Mouse (Mus musculus): ENCODE measurements around the gene Arntl.
"Not testable (repeated sequence)": the region's sequence is repeated elsewhere in the genome, so short reads cannot be mapped to it uniquely, and the experiment has no call there.

The Arntl gene

GRCm38 (mm10) chr7:113250433-113250991 lies 43.2 kb downstream of the Arntl start:
- in situ Hi-C loops (cut with MboI, MseI) = loop anchor here (5.0 kb wide), 3 partner anchors 57 to 323 kb away; no protein-coding TSS in a partner anchor

- in situ Hi-C loops (cut with MboI, MseI) = loop anchor here (5.0 kb wide), 3 partner anchors 56 to 324 kb away; no protein-coding TSS in a partner anchor
These were observed 43.7 kb downstream of the Arntl start for GRCm38 (mm10) chr7:113251001-113251400.

- in situ Hi-C loops (cut with MboI, MseI) = loop anchor here (5.0 kb wide), 3 partner anchors 56 to 324 kb away; no protein-coding TSS in a partner anchor
These were observed 44.3 kb downstream of the Arntl start for GRCm38 (mm10) chr7:113251554-113251953.

- in situ Hi-C loops (cut with MboI, MseI) = loop anchor here (5.0 kb wide), 3 partner anchors 53 to 327 kb away; no protein-coding TSS in a partner anchor
These were observed 46.6 kb downstream of the Arntl start for GRCm38 (mm10) chr7:113253777-113254405.

GRCm38 (mm10) chr7:113256046-113256445 lies 48.8 kb downstream of the Arntl start:
- in situ Hi-C loops (cut with MboI, MseI) = no loop called here

GRCm38 (mm10) chr7:113258430-113258829 lies 51.2 kb downstream of the Arntl start:
- in situ Hi-C loops (cut with MboI, MseI) = no loop called here

GRCm38 (mm10) chr7:113260321-113261167 lies 53.3 kb downstream of the Arntl start:
- in situ Hi-C loops (cut with MboI, MseI) = no loop called here

GRCm38 (mm10) chr7:113261690-113262089 lies 54.4 kb downstream of the Arntl start:
- in situ Hi-C loops (cut with MboI, MseI) = no loop called here

GRCm38 (mm10) chr7:113262510-113263467 lies 55.5 kb downstream of the Arntl start:
- in situ Hi-C loops (cut with MboI, MseI) = not testable (repeated sequence)

- in situ Hi-C loops (cut with MboI, MseI) = no loop called here
These were observed 56.7 kb downstream of the Arntl start for GRCm38 (mm10) chr7:113263990-113264389.

- in situ Hi-C loops (cut with MboI, MseI) = no loop called here
These were observed 61.0 kb downstream of the Arntl start for GRCm38 (mm10) chr7:113268287-113268686.

- in situ Hi-C loops (cut with MboI, MseI) = no loop called here
These were observed 61.8 kb downstream of the Arntl start for GRCm38 (mm10) chr7:113269081-113269480.

- in situ Hi-C loops (cut with MboI, MseI) = no loop called here
These were observed 62.7 kb downstream of the Arntl start for GRCm38 (mm10) chr7:113269921-113270320.

- in situ Hi-C loops (cut with MboI, MseI) = no loop called here
These were observed 63.3 kb downstream of the Arntl start for GRCm38 (mm10) chr7:113270551-113270950.

GRCm38 (mm10) chr7:113270991-113271390 lies 63.7 kb downstream of the Arntl start:
- in situ Hi-C loops (cut with MboI, MseI) = no loop called here

- in situ Hi-C loops (cut with MboI, MseI) = no loop called here
These were observed 65.2 kb downstream of the Arntl start for GRCm38 (mm10) chr7:113272338-113272997.

GRCm38 (mm10) chr7:113277245-113277644 lies 70.0 kb downstream of the Arntl start:
- in situ Hi-C loops (cut with MboI, MseI) = no loop called here

- in situ Hi-C loops (cut with MboI, MseI) = no loop called here
These were observed 71.2 kb downstream of the Arntl start for GRCm38 (mm10) chr7:113278493-113278892.

GRCm38 (mm10) chr7:113279246-113279645 lies 72.0 kb downstream of the Arntl start:
- in situ Hi-C loops (cut with MboI, MseI) = no loop called here

GRCm38 (mm10) chr7:113285405-113285804 lies 78.1 kb downstream of the Arntl start:
- in situ Hi-C loops (cut with MboI, MseI) = loop anchor here in 1 of 2 experiments (10.0 kb wide), 1 partner anchor 1379 kb away; no protein-coding TSS in a partner anchor

All from T-helper 17 cell (primary cell).